Mouse (Mus musculus): ENCODE data around the gene Fcho1.

- TF ChIP-seq TAL1 (IDR thresholded peaks at IDR 0.05; ENCODE audit: low read length) (no peak), GATA1 (IDR thresholded peaks at IDR 0.05; ENCODE audit: low read length) (no peak)
These were observed 54.6 kb downstream of the Fcho1 start for GRCm38 (mm10) chr8:71670621-71671548.

All from erythroblast, embryonic 14.5 days (primary cell).